Mouse (Mus musculus) forebrain, embryonic 16.5 days (tissue): Measurements from ENCODE around the gene Rnf43. TPM values are rescaled to one million over a fixed set of nuclear protein-coding genes. Genes with fewer than 3 reads are reported as not detected.

ENCODE experiments used
- ATAC-seq: fragments of 200-750 bp; cut with Nextera tagmentation; 2 replicates; pipeline ENCODE4 v1.8.0; 2017; ENCODE audit warnings: mild to moderate bottlenecking, moderate library complexity
- H3K27ac ChIP-seq: fragments of 300-500 bp; sonication (generic); 2 replicates; pipeline ENCODE4 v1.5.1; 2014; ENCODE audit warnings: low read length, control low read depth
- H3K27me3 ChIP-seq: fragments of 300-500 bp; sonication (generic); replicated peaks from 2 replicates; pipeline ENCODE4 v1.6.1; 2014; ENCODE audit warnings: low read length; ENCODE audit not compliant: control insufficient read depth, insufficient read depth
- H3K36me3 ChIP-seq: fragments of 300-500 bp; sonication (generic); 2 replicates; pipeline ENCODE4 v1.6.1; 2014; ENCODE audit not compliant: control insufficient read depth, insufficient read depth
- H3K4me1 ChIP-seq: fragments of 300-500 bp; sonication (generic); replicated peaks from 2 replicates; pipeline ENCODE4 v1.6.1; 2014; ENCODE audit warnings: low read length; ENCODE audit not compliant: control insufficient read depth, insufficient read depth
- H3K4me2 ChIP-seq: fragments of 300-500 bp; sonication (generic); 2 replicates; pipeline ENCODE4 v1.6.1; 2014; ENCODE audit warnings: mild to moderate bottlenecking, low read length, control low read depth
- H3K4me3 ChIP-seq: fragments of 300-500 bp; sonication (generic); replicated peaks from 2 replicates; pipeline ENCODE4 v1.5.1; 2014; ENCODE audit warnings: mild to moderate bottlenecking, low read length, control low read depth
- H3K9ac ChIP-seq: fragments of 300-500 bp; sonication (generic); replicated peaks from 2 replicates; pipeline ENCODE4 v1.6.1; 2014; ENCODE audit warnings: low read depth, low read length, control low read depth
- H3K9me3 ChIP-seq: fragments of 300-500 bp; sonication (generic); 2 replicates; pipeline ENCODE4 v1.6.1; 2016; ENCODE audit warnings: low read length; ENCODE audit not compliant: control insufficient read depth
- WGBS: fragments of 180-500 bp; shearing (Covaris S2); extraction: QIAGEN DNeasy Blood & Tissue Kit; methylation state at CpG from one replicate; pipeline ENCODE4 v1.1.7; 2014; 5-methylcytosine and 5-hydroxymethylcytosine counted together
- polyA plus RNA-seq: library from polyadenylated mRNA; unstranded; fragments of >200 nt; fragmentation: Nextera tagmentation; extraction: Ambion mirVana; gene quantifications from 2 replicates; pipeline ENCODE4 v1.2.1, GENCODE M21; 2015

Gene Rnf43
- polyA plus RNA-seq, 1 experiment from 2014 or later: 0.76 TPM

- no peaks in the 10 kb centered on the region for H3K4me1 ChIP-seq
- H3K36me3 ChIP-seq: no peaks in the 10 kb centered on the region
- H3K9me3 ChIP-seq: no peaks in the 10 kb centered on the region
- WGBS: 67% methylated on average over 4 of the region's 4 CpGs
- no peaks in the 10 kb centered on the region for H3K27me3 ChIP-seq
- no peak overlapping the region for H3K4me2 ChIP-seq
- no peak for ATAC-seq
- H3K4me3 ChIP-seq: no peak overlapping the region
- no peak overlapping the region for H3K27ac ChIP-seq
- no peak overlapping the region for H3K9ac ChIP-seq
Observed at GRCm38 (mm10) chr11:87751491-87751966, 89.0 kb downstream of the Rnf43 start.

GRCm38 (mm10) chr11:87752307-87752706, 89.8 kb downstream of the Rnf43 start:
- ATAC-seq: no peak
- no peak overlapping the region for H3K4me3 ChIP-seq
- WGBS: 83% methylated on average over 1 of the region's 1 CpGs
- H3K4me1 ChIP-seq: no peaks in the 10 kb centered on the region
- no peaks in the 10 kb centered on the region for H3K36me3 ChIP-seq
- H3K9me3 ChIP-seq: no peaks in the 10 kb centered on the region
- no peak overlapping the region for H3K4me2 ChIP-seq
- H3K9ac ChIP-seq: no peak overlapping the region
- no peak overlapping the region for H3K27ac ChIP-seq
- H3K27me3 ChIP-seq: no peaks in the 10 kb centered on the region

- no peak overlapping the region for H3K27ac ChIP-seq
Observed at GRCm38 (mm10) chr11:87753255-87753654, 90.7 kb downstream of the Rnf43 start.

GRCm38 (mm10) chr11:87753891-87754501, 91.5 kb downstream of the Rnf43 start:
- H3K27me3 ChIP-seq: no peaks in the 10 kb centered on the region
- H3K9me3 ChIP-seq: no peaks in the 10 kb centered on the region
- no peak for ATAC-seq
- H3K36me3 ChIP-seq: no peaks in the 10 kb centered on the region
- H3K4me1 ChIP-seq: no peaks in the 10 kb centered on the region
- 81% methylated on average over 5 of the region's 5 CpGs for WGBS
- H3K9ac ChIP-seq: no peak overlapping the region
- no peak overlapping the region for H3K4me3 ChIP-seq
- H3K27ac ChIP-seq: no peak overlapping the region
- H3K4me2 ChIP-seq: no peak overlapping the region

More at GRCm38 (mm10) chr11:87753255-87753654, 90.7 kb downstream of the Rnf43 start:
- no peak for ATAC-seq
- no peaks in the 10 kb centered on the region for H3K27me3 ChIP-seq
- H3K4me3 ChIP-seq: no peak overlapping the region
- no peak overlapping the region for H3K4me2 ChIP-seq
- no peaks in the 10 kb centered on the region for H3K4me1 ChIP-seq
- H3K9ac ChIP-seq: no peak overlapping the region
- H3K9me3 ChIP-seq: no peaks in the 10 kb centered on the region
- 86% methylated on average over 8 of the region's 8 CpGs for WGBS
- no peaks in the 10 kb centered on the region for H3K36me3 ChIP-seq

GRCm38 (mm10) chr11:87754603-87755002, 92.1 kb downstream of the Rnf43 start:
- Histone ChIP-seq H3K4me3 (no peak overlapping the region), H3K4me2 (no peak overlapping the region), H3K9me3 (no peaks in the 10 kb centered on the region), H3K4me1 (peaks cover 1% of the 10 kb centered on the region), H3K9ac (no peak overlapping the region), H3K36me3 (no peaks in the 10 kb centered on the region), H3K27me3 (no peaks in the 10 kb centered on the region), H3K27ac (no peak overlapping the region)
- WGBS: 78% methylated on average over 5 of the region's 5 CpGs
- ATAC-seq: no peak

GRCm38 (mm10) chr11:87755360-87756017, 93.0 kb downstream of the Rnf43 start:
- WGBS: 80% methylated on average over 17 of the region's 17 CpGs
- no peak overlapping the region for H3K27ac ChIP-seq
- H3K4me3 ChIP-seq: no peak overlapping the region
- ATAC-seq: no peak
- H3K36me3 ChIP-seq: no peaks in the 10 kb centered on the region
- no peaks in the 10 kb centered on the region for H3K9me3 ChIP-seq
- no peaks in the 10 kb centered on the region for H3K27me3 ChIP-seq
- no peak overlapping the region for H3K4me2 ChIP-seq
- H3K9ac ChIP-seq: no peak overlapping the region
- peaks cover 8% of the 10 kb centered on the region for H3K4me1 ChIP-seq

GRCm38 (mm10) chr11:87756251-87756820, 93.8 kb downstream of the Rnf43 start:
- H3K27ac ChIP-seq: no peak overlapping the region
- no peak overlapping the region for H3K4me2 ChIP-seq
- H3K27me3 ChIP-seq: no peaks in the 10 kb centered on the region
- WGBS: 90% methylated on average over 15 of the region's 15 CpGs
- H3K9me3 ChIP-seq: no peaks in the 10 kb centered on the region
- H3K4me1 ChIP-seq: peaks cover 14% of the 10 kb centered on the region
- no peaks in the 10 kb centered on the region for H3K36me3 ChIP-seq
- no peak overlapping the region for H3K4me3 ChIP-seq
- H3K9ac ChIP-seq: no peak overlapping the region
- ATAC-seq: no peak

- Histone ChIP-seq H3K4me1 (peaks cover 24% of the 10 kb centered on the region), H3K4me3 (no peak overlapping the region), H3K9me3 (no peaks in the 10 kb centered on the region), H3K9ac (no peak overlapping the region), H3K27me3 (no peaks in the 10 kb centered on the region), H3K4me2 (no peak overlapping the region), H3K36me3 (no peaks in the 10 kb centered on the region), H3K27ac (no peak overlapping the region)
- WGBS: 92% methylated on average over 25 of the region's 25 CpGs
- no peak for ATAC-seq
Observed at GRCm38 (mm10) chr11:87757001-87757954, 94.8 kb downstream of the Rnf43 start.
